Mouse (Mus musculus) fat pad, adult 2 months (tissue): ENCODE data around the gene Krtap28-10.

Experiments
- DNase-seq: peaks from one replicate; pipeline ENCODE4 v3.0.0-alpha.2; 2011; ENCODE audit warnings: low read depth, low spot score; ENCODE audit errors: extremely low read depth

Krtap28-10 gene

GRCm38 (mm10) chr1:83042380-83042779, at the start of gene Krtap28-10:
Krtap28-10 (minus strand) TSS chr1:83042480.
- no peak for DNase-seq

- DNase-seq: no peak
Measured at GRCm38 (mm10) chr1:83091268-83091667, 49.0 kb upstream of the Krtap28-10 start.

- DNase-seq: no peak
Measured at GRCm38 (mm10) chr1:83084790-83085189, 42.5 kb upstream of the Krtap28-10 start.

- no peak for DNase-seq
Measured at GRCm38 (mm10) chr1:83077016-83077415, 34.7 kb upstream of the Krtap28-10 start.

- no peak for DNase-seq
Measured at GRCm38 (mm10) chr1:83076190-83076917, 34.1 kb upstream of the Krtap28-10 start.

DNA sequence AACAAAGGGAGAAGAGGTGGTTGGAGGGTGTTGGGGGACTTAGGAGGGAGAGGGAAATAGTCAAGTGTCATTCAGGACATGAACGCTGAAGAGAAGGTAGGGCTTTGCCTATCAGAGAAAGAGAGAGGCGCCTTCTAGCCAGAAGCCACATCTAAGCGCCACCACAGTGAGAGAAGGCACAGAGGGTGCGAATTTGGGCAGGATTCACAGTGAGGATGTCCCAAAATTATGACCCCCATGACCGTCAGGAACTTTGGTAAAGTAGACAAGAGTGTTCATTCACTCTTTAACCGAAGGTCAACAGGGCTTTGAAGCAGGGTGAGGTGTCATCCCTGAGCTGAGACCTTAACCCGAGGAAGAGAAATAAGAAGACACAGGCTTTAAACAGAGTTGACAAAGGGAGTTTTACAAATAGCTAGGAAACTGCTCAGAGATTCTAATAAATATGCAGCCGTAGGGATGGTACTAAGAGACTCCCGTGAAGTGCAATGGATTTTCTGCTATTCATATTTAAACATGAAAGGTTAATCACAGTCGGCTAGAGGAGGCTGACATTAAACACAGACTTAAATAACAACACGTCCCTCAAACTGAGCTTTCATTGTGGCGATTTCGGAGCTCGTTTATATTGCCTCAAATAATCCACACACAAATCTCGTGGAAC, 33.4 kb upstream of the Krtap28-10 start:
- no peak for DNase-seq

DNA sequence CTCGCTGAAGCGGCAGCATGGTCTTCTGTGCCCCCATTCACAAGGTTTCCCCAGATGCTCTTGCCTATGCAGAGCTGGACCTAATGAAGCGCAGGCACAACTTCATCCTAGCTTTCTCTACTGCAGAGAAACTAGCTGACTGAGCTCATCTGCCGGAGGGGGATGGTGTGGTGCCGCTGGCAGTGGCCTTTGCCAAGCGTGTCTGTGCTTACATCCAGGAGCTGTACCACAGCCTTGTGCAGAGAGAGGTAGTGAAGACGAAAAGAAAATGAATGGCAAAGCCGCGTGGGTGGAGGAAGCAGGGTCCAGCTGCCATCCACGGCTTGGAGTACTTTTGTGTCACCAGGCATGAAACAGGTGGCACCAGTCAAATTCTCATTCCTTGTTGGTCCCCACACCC, 24.9 kb upstream of the Krtap28-10 start:
- no peak for DNase-seq

DNA sequence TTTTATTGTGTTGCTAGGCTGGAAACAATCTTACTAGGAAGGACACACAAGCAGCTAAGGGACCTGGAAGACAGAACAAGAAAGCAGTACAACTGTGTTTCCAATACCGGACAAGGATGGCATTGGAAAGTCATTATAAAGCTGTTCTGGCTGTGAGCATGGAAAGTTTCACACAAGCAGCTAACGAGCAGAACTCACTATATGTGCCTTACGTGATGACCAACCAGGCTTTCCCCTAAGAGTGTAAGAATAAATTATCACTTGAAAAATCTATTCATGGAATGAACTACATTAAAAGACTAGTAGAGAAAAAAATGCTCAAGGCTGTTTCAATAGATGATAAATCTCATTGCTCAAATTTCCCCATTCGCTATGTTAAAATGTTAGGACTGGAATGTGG, 24.3 kb upstream of the Krtap28-10 start:
- no peak for DNase-seq

DNA sequence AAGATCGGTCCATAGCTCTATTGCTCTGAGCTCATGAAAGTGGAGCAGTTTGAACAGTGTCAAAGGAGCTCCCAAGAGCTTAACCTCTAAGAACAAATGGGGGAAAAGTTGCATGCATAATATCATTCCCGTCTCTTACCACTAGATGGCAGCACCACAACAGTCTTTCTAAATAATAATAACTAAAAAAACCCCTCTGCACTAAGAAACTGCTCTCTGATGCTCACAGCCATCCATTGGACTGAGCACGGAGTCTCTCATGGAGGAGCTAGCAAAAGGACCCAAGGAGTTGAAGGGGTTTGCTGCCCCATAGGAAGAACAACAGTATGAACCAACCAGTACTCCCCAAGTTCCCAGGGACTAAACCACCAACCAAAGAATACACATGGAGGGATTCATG, 22.6 kb upstream of the Krtap28-10 start:
- DNase-seq: no peak

DNA sequence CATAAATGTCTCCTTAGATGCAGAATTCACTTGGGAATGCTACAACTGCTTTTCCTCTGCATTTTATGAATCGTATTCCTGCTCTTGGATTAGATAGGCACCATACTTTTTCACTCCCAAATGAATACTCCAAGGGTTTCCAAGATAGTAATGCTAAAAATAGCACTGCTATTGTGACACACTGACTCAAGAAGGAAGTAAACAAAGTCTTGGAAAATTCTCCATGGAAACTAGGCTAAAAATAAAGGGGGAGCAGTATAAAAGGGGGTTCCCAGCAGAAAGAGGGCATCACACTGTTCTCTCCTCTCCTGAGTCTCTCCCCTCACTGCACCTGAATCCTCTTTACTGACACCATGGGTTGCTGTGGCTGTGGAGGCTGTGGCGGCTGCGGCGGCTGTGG, 18.4 kb upstream of the Krtap28-10 start, which contains the start of gene Krtap28-13:
Krtap28-13 (plus strand) TSS at position 288 of the 400 bp plus-strand sequence.
- no peak for DNase-seq

DNA sequence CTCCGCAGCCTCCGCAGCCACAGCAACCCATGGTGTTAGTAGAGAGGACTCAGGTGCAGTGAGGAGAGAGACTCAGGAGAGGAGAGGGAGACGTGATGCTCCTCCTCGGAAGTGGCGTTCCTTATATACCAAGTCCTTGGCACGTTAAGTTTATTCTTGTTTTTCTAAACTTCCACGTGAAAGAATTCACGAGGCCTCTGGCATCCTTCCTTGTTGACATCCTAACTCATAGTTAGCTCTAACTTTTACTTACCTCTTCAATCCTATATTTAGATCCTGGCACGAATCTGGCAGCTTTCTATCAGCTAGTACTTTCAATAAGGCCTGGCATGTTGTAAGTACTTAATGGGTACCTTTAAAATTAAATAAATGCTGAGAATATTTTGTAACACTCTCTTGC, 17.0 kb upstream of the Krtap28-10 start, which contains the start of gene A030005K14Rik:
A030005K14Rik (minus strand) TSS at position 101 of the 400 bp plus-strand sequence.
- DNase-seq: no peak

DNA sequence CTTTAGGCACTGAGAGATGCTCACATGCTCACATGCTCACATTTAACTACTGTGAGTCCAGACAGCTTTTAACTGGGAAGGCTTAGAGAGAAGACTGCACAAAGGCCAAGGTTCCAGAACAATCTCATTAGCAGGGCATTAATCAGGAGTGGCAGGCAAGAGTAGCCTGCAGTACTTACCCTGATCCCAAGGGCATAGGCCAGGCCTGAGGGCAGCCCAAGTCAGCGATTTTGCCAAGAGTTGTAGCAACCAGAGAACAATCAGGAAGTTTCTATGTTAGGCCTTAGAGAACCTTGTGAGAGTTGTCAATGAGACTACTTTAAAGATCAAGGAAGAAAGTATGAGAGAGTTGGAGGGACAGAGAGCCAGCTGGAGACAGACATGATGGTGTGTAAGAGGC, 16.2 kb upstream of the Krtap28-10 start:
- DNase-seq: no peak

DNA sequence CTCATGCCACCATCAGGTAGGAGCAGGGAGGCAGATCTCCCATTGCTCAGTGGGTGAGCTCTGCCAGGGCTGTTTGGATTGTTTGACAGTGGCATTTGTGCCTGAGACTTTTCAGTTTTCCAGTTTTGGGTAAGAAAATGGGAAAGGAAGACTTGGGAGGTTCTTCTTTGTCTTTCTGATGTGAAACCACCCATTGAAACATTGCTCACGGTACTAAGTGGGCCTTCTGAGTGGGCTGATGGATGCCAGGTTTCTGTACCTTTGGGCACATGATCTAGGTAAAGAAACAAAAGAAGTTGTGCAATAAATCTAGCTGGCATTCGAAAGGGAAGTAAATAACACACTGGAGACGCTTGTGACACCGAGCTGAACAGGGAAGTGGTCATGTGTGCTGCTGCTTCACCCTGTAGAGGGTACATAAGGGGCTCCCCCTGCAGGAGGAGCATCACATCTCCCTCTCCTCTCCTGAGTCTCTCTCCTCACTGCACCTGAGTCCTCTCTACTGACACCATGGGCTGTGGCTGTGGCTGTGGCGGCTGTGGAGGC, 2.7 kb upstream of the Krtap28-10 start, which contains the start of gene Gm47969:
Gm47969 (plus strand) TSS at position 51 of the 546 bp plus-strand sequence.
- DNase-seq: no peak

DNA sequence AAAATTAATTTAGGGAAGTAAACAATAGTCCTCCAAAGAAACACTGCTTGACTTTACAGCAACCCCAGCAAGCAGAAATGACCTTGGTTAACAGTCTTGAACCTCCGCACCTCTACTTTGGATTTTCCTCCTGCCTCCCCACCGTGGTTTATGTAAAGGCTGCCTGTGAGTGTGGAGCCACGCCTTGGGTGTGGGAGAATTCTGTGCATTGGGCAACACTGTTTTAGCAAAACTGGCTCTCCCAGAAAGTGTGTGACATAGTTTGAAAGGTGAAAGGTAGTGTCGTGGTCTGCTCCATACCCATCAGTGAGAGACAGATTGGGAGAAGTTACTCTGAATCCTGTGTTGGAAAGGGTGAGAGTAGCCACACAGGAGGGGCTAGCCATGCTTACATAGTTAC, 3.2 kb downstream of the Krtap28-10 start:
- no peak for DNase-seq

DNA sequence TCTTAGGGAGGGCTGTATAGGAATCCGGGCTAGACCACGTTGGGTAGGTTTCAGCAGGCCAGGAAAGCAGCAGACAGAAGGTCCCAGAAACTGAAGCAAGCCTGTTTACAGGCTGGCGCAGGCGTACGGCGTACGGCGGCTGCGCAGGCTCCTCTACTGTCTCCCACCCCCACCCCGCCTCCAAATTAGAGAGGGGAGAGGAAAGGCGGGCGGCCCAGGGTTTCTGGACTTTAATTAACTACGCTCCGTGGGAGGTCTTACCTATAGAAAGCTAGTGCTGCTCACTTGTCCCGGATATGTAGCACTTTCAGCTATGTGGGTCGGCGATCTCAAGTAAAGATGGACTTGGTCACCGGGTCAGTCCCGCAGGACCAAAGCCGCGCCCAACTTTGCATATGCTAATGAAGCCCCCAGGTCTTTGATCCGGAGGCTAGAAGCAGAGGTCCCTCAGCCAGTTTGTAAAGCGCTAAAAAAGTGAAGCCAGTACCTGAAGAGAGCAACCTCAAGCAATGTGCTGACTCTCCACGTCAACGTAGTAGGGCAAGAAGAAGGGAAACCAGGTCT, 4.1 kb downstream of the Krtap28-10 start, which contains the start of gene Slc19a3:
Slc19a3 (minus strand) TSS at position 340 of the 564 bp plus-strand sequence.
- no peak for DNase-seq

DNA sequence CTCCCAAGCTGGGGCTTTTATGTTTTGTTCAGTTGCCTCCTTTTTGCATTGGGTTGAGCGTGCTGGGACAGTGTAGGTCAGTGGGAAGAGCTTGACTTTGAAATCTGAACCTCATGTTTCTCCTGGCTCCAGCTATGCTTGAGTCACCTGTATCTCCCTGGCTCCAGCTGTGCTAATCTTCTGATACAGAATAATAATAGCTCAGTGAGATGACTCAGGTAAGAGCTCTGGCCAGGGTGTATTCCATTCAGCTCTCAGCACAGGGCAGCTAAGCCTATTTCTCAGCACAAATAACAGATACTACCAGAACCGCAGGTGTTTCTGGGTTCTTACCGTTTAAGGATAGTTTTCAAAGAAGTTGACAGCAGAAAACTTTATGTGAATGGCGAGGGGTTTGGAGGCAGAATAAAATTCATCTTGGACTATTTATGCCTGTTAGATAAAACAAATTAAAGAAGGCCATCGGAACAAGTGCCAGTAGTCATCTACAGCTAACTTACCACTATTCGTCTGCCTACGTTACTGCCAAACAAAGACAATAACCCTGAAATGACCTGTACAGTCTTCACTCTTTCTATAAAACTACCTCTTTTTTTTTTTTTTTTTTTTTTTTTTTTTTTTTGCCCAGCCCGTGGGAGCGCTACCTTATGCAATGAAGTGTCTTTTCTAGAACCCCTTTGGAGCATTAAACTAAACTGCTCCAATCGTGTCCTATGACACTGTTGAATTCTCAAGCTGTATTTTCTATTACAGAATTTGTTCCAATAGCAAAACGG, 5.2 kb downstream of the Krtap28-10 start:
- DNase-seq: no peak

DNA sequence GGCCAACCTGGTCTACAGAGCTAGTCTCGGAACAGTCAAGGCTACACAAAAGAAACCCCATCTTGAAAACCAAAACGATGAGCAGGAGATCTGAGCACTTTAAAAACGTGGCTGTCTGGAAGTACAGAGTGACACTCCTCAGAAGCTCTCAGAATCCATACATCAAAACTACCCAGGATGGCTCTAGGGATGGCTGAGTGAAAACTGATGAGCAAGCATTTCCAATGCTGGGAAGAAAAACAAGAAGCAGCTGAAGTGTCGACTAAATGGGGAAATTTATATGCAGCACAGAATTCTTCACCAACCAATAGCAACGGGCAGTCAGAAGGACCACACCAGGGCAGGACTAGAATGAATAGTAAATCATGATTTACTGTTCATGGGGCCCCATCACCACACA, 7.8 kb downstream of the Krtap28-10 start:
- DNase-seq: no peak

- no peak for DNase-seq
Measured at GRCm38 (mm10) chr1:83032508-83032907, 9.8 kb downstream of the Krtap28-10 start.

DNA sequence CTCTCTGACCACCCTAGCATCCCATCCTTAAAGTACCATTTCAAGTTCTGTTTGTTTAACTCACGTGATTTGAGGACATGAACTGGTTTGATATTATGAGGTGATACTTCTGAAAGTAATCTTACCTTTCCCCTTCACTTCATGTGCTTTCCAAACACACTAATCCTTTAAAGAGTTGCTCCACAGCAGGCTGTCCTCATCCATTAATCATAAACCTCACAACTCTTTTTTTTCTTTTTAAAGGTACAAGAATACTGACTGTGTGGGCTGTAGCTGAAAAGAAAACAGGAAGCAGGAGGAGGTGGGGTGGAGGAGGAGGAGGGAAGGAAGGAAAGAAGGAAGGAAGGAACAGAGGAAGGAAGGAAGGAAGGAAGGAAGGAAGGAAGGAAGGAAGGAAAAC, 10.3 kb downstream of the Krtap28-10 start:
- no peak for DNase-seq

DNA sequence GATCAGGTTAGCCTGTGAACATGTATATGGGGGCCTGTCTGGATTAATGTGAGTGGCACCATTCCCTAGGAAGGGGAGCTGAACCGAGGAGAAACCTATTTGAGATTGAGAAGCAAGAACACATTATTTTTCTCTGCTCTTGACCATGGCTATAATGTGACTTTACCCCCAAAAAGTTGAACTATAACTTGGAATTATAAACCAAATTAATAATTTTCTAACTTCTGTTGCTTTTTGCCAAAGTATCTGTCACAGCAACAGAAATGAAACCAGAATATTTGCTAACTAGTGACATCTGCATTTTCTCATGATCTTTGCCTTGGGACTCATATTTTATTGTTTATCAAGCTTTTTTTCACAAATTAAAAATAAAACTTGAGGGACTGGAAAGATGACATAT, 25.7 kb downstream of the Krtap28-10 start:
- no peak for DNase-seq
